Mouse (Mus musculus) cerebellum, adult 2 months (tissue): ENCODE data around the gene Hoxc5. TPM values are rescaled to one million over a fixed set of nuclear protein-coding genes. Genes with fewer than 3 reads are reported as not detected.

Experiments
- DNase-seq, 2 experiments: peaks; one replicate each; pipeline ENCODE4 v3.0.0; 2021
- H3K27ac ChIP-seq: fragments of 200-500 bp; 2 replicates; pipeline ENCODE4 v1.5.1; 2012; ENCODE audit warnings: low read length, control low read depth, inconsistent platforms; ENCODE audit not compliant: insufficient read depth
- H3K27me3 ChIP-seq: fragments of 200-500 bp; 2 replicates; pipeline ENCODE4 v1.6.1; 2012; ENCODE audit warnings: inconsistent platforms, mild to moderate bottlenecking, low read length, moderate library complexity; ENCODE audit not compliant: control insufficient read depth, insufficient read depth
- H3K4me1 ChIP-seq: fragments of 200-500 bp; 2 replicates; pipeline ENCODE4 v1.6.1; 2011; ENCODE audit warnings: low read length; ENCODE audit not compliant: control insufficient read depth, insufficient read depth
- H3K4me3 ChIP-seq: fragments of 200-500 bp; replicated peaks from 2 replicates; pipeline ENCODE3; 2011; ENCODE audit warnings: mild to moderate bottlenecking, low read depth, low read length, control low read depth; ENCODE audit not compliant: insufficient read depth
- CTCF ChIP-seq: fragments of 200-500 bp; IDR thresholded peaks from 2 replicates; pipeline ENCODE4 v1.5.1; 2011; ENCODE audit warnings: low read depth, mild to moderate bottlenecking, control low read depth, low read length, moderate library complexity, borderline replicate concordance; ENCODE audit not compliant: insufficient read depth
- POLR2A ChIP-seq: fragments of 200-500 bp; IDR thresholded peaks from 2 replicates; pipeline ENCODE4 v1.6.1; 2011; ENCODE audit warnings: low read length, control low read depth, borderline replicate concordance; ENCODE audit not compliant: insufficient read depth
- WGBS: fragments of 180-500 bp; shearing (Covaris S2); methylation state at CpG from one replicate; pipeline ENCODE4 v1.1.7; 2018; 5-methylcytosine and 5-hydroxymethylcytosine counted together
- polyA plus RNA-seq: library from polyadenylated mRNA; depleted of rRNA; stranded (reverse); fragments of >200 nt; gene quantifications from 2 replicates; pipeline ENCODE4 v1.2.3, GENCODE M21; 2012

Hoxc5 gene
- polyA plus RNA-seq, 1 experiment: 2.2 TPM

DNA sequence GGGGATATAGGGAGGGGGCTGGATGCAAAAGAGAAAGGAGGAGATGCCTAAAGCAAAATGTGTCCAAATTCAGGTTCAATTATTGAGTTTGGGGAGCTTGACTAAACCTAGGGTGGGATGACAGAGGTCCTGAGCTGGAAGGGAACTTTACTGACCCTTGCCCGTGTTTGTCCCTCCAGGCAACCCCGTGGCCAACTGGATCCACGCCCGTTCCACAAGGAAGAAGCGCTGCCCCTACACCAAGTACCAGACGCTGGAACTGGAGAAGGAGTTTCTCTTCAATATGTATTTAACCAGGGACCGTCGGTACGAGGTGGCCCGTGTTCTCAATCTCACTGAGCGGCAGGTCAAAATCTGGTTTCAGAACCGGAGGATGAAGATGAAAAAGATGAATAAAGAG lies 16.5 kb downstream of the Hoxc5 start:
- DNase-seq: no peak
- WGBS: 3% methylated on average over 12 of the region's 12 CpGs
- Histone ChIP-seq H3K27ac (no peak overlapping the region), H3K4me1 (no peaks in the 10 kb centered on the region), H3K4me3 (no peak overlapping the region), H3K27me3 (peaks cover 11% of the 10 kb centered on the region; the same call in 1 of the 2 replicates)
- TF ChIP-seq CTCF: no peak
- TF ChIP-seq POLR2A: no peak

DNA sequence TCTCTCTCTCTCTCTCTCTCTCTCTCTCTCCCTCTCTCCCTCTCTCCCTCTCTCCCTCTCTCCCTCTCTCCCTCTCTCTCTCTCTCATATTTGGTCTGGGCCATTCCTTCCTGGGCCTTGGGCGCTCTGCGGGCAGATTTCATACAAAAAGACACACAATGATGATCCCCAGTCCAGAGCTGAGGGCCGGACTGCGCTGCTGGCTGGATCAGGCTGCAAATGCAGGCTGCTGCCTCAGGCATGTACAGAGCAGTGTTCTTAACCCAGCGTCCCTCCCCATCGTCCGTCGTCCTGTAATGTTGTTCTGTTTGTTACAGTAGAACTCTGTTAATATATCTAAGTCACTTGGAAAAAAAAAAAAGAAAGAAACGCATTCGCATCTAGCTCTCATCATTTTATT lies 17.3 kb downstream of the Hoxc5 start:
- Histone ChIP-seq H3K27ac (no peak overlapping the region), H3K4me3 (no peak overlapping the region), H3K4me1 (no peaks in the 10 kb centered on the region), H3K27me3 (peaks cover 10% of the 10 kb centered on the region; the same call in 1 of the 2 replicates)
- DNase-seq: no peak
- WGBS: 3% methylated on average over 10 of the region's 10 CpGs
- no peak for TF ChIP-seq POLR2A
- TF ChIP-seq CTCF: no peak

DNA sequence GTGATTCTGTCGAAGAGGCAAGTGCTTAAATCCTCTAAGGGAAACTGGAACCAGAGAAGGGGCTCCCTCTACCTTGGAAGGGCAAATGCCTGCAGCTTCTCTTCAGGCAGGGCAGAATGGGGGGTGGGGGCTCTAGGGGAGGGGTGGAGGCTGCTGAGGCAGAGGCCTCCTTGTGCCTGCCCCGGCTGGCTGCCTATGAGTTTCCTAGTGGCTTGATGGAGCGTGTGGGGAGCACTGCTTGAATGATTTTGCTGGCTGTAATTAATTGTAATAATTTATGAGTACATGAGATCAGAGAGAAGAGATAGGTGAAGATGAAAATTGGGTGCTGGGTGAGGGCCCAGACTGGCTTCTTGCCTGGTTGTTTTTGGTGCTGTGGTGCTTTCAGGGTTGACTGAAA lies 17.7 kb downstream of the Hoxc5 start:
- H3K27ac ChIP-seq: no peak overlapping the region
- TF ChIP-seq CTCF (no peak), POLR2A (no peak)
- H3K27me3 ChIP-seq: peaks cover 11% of the 10 kb centered on the region; the same call in 1 of the 2 replicates
- H3K4me1 ChIP-seq: no peaks in the 10 kb centered on the region
- DNase-seq: no peak
- 6% methylated on average over 3 of the region's 3 CpGs for WGBS
- no peak overlapping the region for H3K4me3 ChIP-seq

DNA sequence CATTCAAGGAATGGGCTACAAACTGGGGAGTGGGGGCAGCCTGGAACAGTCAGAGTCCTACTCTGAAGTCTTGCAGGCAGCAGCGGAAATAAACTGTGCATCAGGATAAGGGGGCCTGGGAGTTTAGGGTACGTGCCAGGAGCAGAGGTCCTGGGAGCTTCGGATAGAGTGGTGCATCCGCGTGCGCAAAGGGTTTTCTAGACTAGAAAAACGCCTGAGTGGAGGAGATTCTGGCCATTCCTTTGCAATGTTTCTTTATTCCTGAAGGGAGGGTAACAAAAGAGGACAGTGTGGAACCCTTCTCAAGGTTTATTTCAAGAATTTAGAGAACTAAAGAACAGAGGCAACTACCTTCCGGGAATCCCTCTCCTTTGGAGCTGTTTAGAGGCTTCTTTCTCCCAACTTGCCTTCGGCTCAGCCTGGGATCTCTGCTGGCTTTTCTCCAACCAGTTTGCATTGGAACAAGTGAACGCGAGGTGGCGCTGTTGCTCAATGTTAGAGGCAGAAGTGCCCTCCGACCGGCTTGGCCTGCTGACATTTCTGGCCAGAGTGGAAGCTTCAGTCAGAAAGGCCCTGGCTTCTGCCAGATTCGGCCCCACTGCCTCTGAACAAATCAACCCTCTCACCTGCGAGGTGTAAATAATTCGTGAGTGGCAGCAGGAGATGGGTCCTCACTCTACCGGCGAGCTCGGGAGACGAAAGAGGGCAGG lies 20.0 kb downstream of the Hoxc5 start:
- H3K27me3 ChIP-seq: peaks cover 15% of the 10 kb centered on the region; the same call in 1 of the 2 replicates
- WGBS: 2% methylated on average over 21 of the region's 21 CpGs
- no peak overlapping the region for H3K4me3 ChIP-seq
- no peak overlapping the region for H3K27ac ChIP-seq
- peak; percentile 82 to 92 for DNase-seq
- TF ChIP-seq POLR2A: no peak
- peak; percentile 94 for TF ChIP-seq CTCF
- H3K4me1 ChIP-seq: no peaks in the 10 kb centered on the region

DNA sequence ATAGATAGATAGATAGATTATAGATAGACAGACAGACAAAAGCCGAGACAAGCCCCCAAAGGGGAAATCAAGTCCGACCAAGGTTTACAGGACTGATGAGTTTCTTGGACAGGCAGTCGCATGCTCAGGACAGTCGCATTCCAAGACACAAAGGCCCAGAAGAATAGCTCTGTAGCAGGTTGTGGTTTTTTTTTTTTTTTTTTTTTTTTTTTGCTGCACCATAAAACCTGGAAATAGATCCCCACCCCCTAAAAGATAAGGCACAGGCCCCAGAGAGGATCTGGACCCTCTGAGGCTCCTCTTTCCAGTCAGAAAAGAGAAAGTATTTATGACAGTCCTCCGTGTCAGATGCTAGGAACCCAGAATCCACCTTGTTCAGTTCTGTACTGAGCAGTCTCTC lies 20.8 kb downstream of the Hoxc5 start:
- no peaks in the 10 kb centered on the region for H3K4me1 ChIP-seq
- 38% methylated on average over 5 of the region's 5 CpGs for WGBS

DNA sequence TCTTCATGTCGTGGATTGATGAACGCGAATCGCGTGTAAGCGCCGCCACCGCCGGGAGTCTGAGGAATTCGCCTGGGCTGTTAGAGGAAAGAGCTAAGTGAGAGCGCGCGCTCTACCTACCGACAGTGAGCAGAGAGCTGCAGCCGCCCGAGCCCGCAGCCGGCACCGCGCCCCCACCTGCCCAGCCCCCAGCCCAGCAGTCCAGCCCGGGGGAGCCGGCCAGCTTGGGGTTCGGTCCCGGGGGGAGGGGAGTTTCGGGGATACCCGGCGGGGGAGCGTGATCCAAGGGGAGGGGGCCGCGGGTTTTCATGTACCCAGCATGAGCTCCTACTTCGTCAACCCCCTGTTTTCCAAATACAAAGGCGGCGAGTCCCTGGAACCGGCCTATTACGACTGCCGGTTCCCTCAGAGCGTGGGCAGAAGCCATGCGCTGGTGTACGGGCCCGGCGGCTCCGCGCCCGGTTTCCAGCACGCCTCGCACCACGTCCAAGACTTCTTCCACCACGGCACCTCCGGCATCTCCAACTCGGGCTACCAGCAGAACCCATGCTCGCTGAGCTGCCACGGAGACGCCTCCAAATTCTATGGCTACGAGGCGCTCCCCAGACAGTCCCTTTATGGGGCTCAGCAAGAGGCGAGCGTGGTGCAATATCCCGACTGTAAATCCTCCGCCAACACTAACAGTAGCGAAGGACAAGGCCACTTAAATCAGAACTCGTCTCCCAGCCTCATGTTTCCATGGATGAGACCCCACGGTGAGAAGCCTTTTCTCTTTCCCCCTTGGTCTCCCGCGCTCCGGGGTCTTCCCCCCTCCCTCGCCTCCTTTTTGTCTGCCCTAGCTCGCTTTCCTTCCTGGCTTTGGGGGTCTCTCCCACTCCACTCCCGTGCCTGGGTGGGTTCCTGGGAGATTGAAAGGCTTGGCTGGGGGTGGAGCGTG lies 23.5 kb downstream of the Hoxc5 start, which contains the start of gene Hoxc8:
Hoxc8 (plus strand) TSS at position 147 of the 937 bp plus-strand sequence.
- H3K4me3 ChIP-seq: no peak within 1 kb of the TSS
- H3K27me3 ChIP-seq: peaks cover 14% of the 10 kb centered on the region; the same call in 1 of the 2 replicates
- no peak within 1 kb of the TSS for H3K27ac ChIP-seq
- 1% methylated on average over 69 of the region's 69 CpGs for WGBS
- no peak for DNase-seq
- no peak for TF ChIP-seq CTCF
- H3K4me1 ChIP-seq: no peaks in the 10 kb centered on the region

More for the DNA sequence above, 20.8 kb downstream of the Hoxc5 start:
- Histone ChIP-seq H3K4me3 (no peak overlapping the region), H3K27ac (no peak overlapping the region), H3K27me3 (peaks cover 15% of the 10 kb centered on the region; the same call in 1 of the 2 replicates)
- DNase-seq: no peak
- TF ChIP-seq POLR2A (no peak), CTCF (no peak)

DNA sequence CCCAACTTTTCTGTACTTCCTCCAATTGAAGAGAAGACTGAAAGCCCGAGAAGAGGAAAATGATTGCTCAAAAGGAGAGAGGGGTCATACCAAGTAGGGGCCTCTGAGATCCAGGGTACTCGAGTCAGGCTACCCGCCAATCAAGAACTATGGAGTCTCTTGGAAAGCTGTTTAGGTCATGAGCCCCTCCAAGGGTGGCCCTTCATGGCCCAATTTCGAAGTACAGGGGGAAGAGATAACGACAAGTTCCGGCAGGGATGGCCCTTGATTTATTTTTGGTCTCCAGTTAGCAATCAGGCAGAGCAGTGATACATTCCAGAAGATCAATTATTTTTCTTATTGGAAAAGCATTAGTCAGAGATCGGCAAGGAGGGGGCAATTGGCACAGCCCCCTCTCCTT lies 24.5 kb downstream of the Hoxc5 start:
- WGBS: 5% methylated on average over 7 of the region's 7 CpGs

More for the DNA sequence above, 24.5 kb downstream of the Hoxc5 start:
- Histone ChIP-seq H3K27me3 (peaks cover 20% of the 10 kb centered on the region; the same call in 1 of the 2 replicates), H3K4me3 (no peak overlapping the region), H3K4me1 (no peaks in the 10 kb centered on the region), H3K27ac (no peak overlapping the region)
- TF ChIP-seq CTCF (no peak), POLR2A (no peak)
- DNase-seq: no peak
